Mouse (Mus musculus) kidney, postnatal 4 days (tissue): Measurements from ENCODE around the gene Pls3.
"Not testable (repeated sequence)": the region's sequence is repeated elsewhere in the genome, so short reads cannot be mapped to it uniquely, and the experiment has no call there.

Experiments
- DNase-seq, 2 experiments: peaks; one replicate each; pipeline ENCODE4 v3.0.0; 2021; ENCODE audit warnings: mixed read lengths in 2 of 2

Gene Pls3

GRCm38 (mm10) chrX:75764794-75765328, 110.1 kb downstream of the Pls3 start:
- DNase-seq, result no peak

DNA sequence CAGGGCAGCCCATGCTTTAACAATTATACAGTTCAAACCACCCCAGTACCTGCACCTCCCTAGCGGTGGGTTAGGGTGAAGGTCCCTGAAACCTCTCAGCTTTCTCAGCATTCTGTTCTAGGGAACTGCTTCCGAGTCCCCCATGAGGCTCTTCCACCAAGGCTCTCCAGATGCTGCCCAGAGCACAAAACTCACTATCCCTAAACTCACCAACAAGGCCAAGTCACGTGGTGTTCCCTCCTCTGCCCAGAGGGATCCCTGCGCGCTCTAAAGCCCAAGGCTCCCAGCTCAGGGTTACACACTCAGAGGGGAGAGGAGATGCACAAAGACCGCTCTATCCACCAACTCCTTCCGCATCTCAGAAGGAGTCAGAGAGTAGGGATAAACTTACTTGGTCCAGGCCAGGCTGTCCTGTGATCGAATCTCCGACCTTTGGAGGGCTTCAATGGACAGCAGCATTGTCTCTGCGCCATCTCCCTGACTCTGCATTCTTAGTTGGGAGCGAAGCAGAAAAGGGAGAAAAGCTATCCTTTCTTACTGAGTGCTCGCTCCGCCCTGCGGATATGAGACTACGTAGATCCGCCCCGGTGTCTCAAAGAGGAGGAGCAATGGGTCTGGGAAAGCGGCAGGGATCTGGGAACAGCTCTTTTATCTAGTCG, 110.7 kb downstream of the Pls3 start:
- peak; percentile 61 to 78 for DNase-seq

DNA sequence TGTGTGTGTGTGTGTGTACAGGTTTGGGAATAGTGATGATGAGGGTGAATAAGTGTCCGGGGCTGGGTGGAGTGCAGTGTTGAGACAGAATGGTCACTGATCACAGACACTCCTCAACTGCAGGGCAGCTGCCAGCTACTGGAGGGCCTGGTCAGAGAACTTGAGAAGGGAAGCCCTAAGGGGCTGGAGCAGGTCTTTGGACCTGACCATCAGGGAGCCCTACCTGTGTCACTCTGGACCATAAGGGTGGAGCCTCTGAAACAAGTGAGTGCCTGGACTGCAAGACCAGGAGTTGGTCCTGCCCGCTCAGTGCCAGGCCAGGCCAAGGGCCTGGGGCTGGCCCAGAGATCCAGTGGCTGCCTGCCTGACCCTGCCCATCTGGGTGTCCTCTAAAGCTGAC, 115.5 kb downstream of the Pls3 start:
- DNase-seq, result not testable (repeated sequence)

DNA sequence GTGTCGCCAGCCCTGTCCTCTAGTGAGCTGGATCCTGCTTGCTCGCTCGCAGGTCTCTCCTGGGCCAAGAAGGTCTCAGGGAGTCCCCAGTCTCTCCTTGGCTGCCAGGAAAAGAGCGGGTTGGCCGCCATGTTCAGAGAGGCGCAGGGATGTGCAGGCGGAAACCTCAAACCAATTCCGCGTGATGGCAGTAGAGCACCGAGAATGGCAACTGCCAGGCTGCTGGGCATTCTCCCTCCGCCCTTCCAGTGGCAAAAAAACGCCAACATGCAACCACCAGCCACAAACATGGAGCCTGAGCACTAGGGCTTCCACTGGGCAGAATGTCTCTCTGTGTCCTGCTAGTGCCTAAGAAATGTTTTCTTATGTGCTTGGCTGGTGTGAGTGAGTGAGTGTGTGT, 115.9 kb downstream of the Pls3 start:
- peak in 1 of 2 experiments; percentile 90 for DNase-seq

DNA sequence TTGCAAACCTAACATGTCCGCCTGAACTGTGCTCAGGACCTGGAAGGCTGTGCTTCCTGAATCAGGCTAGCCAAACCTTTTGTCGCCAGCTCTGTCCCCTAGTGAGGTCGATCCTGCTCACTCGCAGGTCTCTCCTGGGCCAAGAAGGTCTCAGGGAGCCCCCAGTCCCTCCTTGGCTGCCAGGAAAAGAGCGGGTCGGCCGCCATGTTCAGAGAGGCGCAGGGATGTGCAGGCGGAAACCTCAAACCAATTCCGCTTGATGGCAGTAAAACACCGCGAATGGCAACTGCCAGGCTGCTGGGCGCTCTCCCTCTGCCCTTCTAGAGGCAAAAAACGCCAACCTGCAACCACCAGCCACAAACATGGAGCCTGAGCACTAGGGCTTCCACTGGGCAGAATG, 117.0 kb downstream of the Pls3 start:
- DNase-seq, result peak in 1 of 2 experiments; percentile 83

DNA sequence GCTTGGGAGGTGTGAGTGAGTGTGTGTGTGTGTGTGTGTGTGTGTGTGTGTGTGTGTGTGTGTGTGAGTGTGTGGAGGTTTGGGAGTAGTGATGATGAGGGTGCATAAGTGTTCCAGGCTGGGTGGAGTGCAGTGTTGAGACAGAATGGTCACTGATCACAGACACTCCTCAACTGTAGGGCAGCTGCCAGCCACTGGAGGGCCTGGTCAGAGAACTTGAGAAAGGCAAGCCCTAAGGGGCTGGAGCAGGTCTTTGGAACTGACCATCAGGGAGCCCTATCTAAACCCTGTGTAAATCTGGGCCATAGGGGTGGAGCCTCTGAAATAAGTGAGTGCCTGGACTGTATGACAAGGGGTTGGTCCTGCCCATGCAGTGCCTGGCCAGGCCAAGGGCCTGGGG, 120.5 kb downstream of the Pls3 start:
- DNase-seq, result peak in 1 of 2 experiments; percentile 70

DNA sequence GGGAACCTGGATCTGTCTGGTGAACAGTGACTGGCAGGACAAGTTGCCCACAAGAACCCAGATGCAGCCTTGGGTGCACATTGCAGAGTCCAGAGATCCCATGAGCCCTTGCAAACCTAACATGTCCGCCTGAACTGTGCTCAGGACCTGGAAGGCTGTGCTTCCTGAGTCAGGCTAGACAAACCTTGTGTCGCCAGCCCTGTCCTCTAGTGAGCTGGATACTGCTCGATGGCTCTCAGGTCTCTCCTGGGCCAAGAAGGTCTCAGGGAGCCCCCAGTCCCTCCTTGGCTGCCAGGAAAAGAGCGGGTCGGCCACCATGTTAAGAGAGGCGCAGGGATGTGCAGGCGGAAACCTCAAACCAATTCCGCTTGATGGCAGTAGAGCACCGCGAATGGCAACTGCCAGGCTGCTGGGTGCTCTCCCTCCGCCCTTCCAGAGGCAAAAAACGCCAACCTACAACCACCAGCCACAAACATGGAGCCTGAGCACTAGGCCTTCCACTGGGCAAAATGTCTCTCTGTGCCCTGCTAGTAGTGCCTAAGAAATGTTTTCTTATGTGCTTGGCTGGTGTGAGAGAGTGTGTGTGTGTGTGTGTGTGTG, 124.8 kb downstream of the Pls3 start:
- peak in 1 of 2 experiments; percentile 82 for DNase-seq

DNA sequence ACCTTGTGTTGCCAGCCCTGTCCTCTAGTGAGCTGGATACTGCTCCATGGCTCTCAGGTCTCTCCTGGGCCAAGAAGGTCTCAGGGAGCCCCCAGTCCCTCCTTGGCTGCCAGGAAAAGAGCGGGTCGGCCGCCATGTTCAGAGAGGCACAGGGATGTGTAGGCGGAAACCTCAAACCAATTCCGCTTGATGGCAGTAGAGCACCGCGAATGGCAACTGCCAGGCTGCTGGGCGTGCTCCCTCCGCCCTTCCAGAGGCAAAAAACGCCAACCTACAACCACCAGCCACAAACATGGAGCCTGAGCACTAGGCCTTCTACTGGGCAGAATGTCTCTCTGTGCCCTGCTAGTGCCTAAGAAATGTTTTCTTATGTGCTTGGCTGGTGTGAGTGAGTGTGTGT, 125.7 kb downstream of the Pls3 start:
- peak in 1 of 2 experiments; percentile 89 for DNase-seq

- peak in 1 of 2 experiments; percentile 91 for DNase-seq
These were observed 130.5 kb downstream of the Pls3 start for GRCm38 (mm10) chrX:75744466-75744865.

DNA sequence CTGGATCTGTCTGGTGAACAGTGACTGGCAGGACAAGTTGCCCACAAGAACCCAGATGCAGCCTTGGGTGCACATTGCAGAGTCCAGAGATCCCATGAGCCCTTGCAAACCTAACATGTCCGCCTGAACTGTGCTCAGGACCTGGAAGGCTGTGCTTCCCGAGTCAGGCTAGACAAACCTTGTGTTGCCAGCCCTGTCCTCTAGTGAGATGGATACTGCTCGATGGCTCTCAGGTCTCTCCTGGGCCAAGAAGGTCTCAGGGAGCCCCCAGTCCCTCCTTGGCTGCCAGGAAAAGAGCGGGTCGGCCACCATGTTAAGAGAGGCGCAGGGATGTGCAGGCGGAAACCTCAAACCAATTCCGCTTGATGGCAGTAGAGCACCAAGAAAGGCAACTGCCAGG, 135.5 kb downstream of the Pls3 start:
- DNase-seq, result peak in 1 of 2 experiments; percentile 14
